Mouse (Mus musculus) gastrocnemius, postnatal 10 days (tissue): ENCODE measurements around the gene Gpc2. TPM values are rescaled to one million over a fixed set of nuclear protein-coding genes. Genes with fewer than 3 reads are reported as not detected.

Experiments
- total RNA-seq, 2 experiments: library from RNA; stranded (reverse); gene quantifications; 2 replicates each; pipeline ENCODE4 v1.2.3; 2021

Gpc2 gene
- total RNA-seq, 2 experiments from 2014 or later = 0.35 to 0.88 TPM

Other genes starting within 250 kb of the Gpc2 start
- gene Smok3c, start 226.8 kb downstream of the Gpc2 start, total RNA-seq = not detected
- gene Zkscan1, start 194.9 kb downstream of the Gpc2 start, total RNA-seq = 10 to 100 TPM; 14.2 to 16.7 TPM
- gene Zscan21, start 163.1 kb downstream of the Gpc2 start, total RNA-seq = 10 to 100 TPM; 12.9 to 14.3 TPM
- gene Zfp113, start 124.3 kb downstream of the Gpc2 start, total RNA-seq = 1 to 10 TPM; 5.6 to 8.3 TPM
- gene Cops6, start 118.9 kb downstream of the Gpc2 start, total RNA-seq = 100 to 1,000 TPM; 117 to 119 TPM
- 10 to 100 TPM in 1 of 2 experiments, 1 to 10 TPM in 1; 9.9 to 16.0 TPM for gene Ap4m1, start 108.0 kb downstream of the Gpc2 start, total RNA-seq
- 10 to 100 TPM; 20.2 to 27.7 TPM for gene Mcm7, start 107.6 kb downstream of the Gpc2 start, total RNA-seq
- 10 to 100 TPM; 25.4 to 25.7 TPM for gene Taf6, start 92.6 kb downstream of the Gpc2 start, total RNA-seq
- gene Cnpy4, start 92.5 kb downstream of the Gpc2 start, total RNA-seq = 10 to 100 TPM in 1 of 2 experiments, 1 to 10 TPM in 1; 8.9 to 11.8 TPM
- gene Mblac1, start 85.7 kb downstream of the Gpc2 start, total RNA-seq = 1 to 10 TPM; 2.7 to 3.5 TPM
- 1 to 10 TPM; 1.4 to 1.6 TPM for gene Nxpe5, start 54.1 kb downstream of the Gpc2 start, total RNA-seq
- 10 to 100 TPM; 61.6 to 69.8 TPM for gene Lamtor4, start 24.5 kb downstream of the Gpc2 start, total RNA-seq
- 1 to 10 TPM; 5.3 to 8.1 TPM for gene BC037034, start 16.0 kb downstream of the Gpc2 start, total RNA-seq
- gene Gal3st4, start 7.2 kb downstream of the Gpc2 start, total RNA-seq = under 1 TPM; 0.38 to 0.86 TPM
- gene Gm43720, start within 50 bp of the Gpc2 start, total RNA-seq = under 1 TPM in 1 of 2 experiments, not detected in 1; 0.07 TPM
- gene Stag3, start 235 bp upstream of the Gpc2 start, total RNA-seq = under 1 TPM; 0.42 to 0.97 TPM
- gene Pvrig, start 62.0 kb upstream of the Gpc2 start, total RNA-seq = not detected
- gene Zfp157, start 161.5 kb upstream of the Gpc2 start, total RNA-seq = 1 to 10 TPM; 4.6 to 5.0 TPM